Mouse (Mus musculus) liver, postnatal 0 days (tissue): ENCODE data around the gene Ppp4r3a. TPM values are rescaled to one million over a fixed set of nuclear protein-coding genes. Genes with fewer than 3 reads are reported as not detected.

Source experiments
- ATAC-seq: fragments of 200-750 bp; cut with Nextera tagmentation; 2 replicates; pipeline ENCODE4 v1.8.0; 2017; ENCODE audit warnings: mild to moderate bottlenecking, moderate library complexity
- DNase-seq: peaks from one replicate; pipeline ENCODE4 v3.0.0-alpha.2; 2016
- H3K27ac ChIP-seq: fragments of 300-500 bp; sonication (generic); 2 replicates; pipeline ENCODE4 v1.5.1; 2014; ENCODE audit warnings: antibody characterized with exemption, moderate library complexity, mild to moderate bottlenecking, low read depth
- H3K27me3 ChIP-seq: fragments of 300-500 bp; sonication (generic); 2 replicates; pipeline ENCODE4 v1.6.1; 2014; ENCODE audit warnings: low read length, control low read depth, mixed read lengths; ENCODE audit not compliant: insufficient read depth
- H3K36me3 ChIP-seq: fragments of 300-500 bp; sonication (generic); replicated peaks from 2 replicates; pipeline ENCODE4 v1.6.1; 2014; ENCODE audit warnings: mild to moderate bottlenecking, control low read depth, low read length, moderate library complexity, mixed read lengths; ENCODE audit not compliant: insufficient read depth
- H3K4me1 ChIP-seq: fragments of 300-500 bp; sonication (generic); 2 replicates; pipeline ENCODE4 v1.6.1; 2014; ENCODE audit warnings: antibody characterized with exemption, mild to moderate bottlenecking, control low read depth; ENCODE audit not compliant: insufficient read depth
- H3K4me2 ChIP-seq: fragments of 300-500 bp; sonication (generic); 2 replicates; pipeline ENCODE4 v1.6.1; 2014; ENCODE audit warnings: low read depth, mild to moderate bottlenecking, low read length, moderate library complexity, mixed read lengths
- H3K4me3 ChIP-seq: fragments of 300-500 bp; sonication (generic); 2 replicates; pipeline ENCODE4 v1.5.1; 2014; ENCODE audit warnings: low read depth, low read length
- H3K9ac ChIP-seq: fragments of 300-500 bp; sonication (generic); replicated peaks from 2 replicates; pipeline ENCODE4 v1.6.1; 2014; ENCODE audit warnings: mild to moderate bottlenecking, moderate library complexity
- H3K9me3 ChIP-seq: fragments of 300-500 bp; sonication (generic); 2 replicates; pipeline ENCODE4 v1.6.1; 2016; ENCODE audit warnings: mild to moderate bottlenecking, control low read depth, low read length, mixed read lengths
- CTCF ChIP-seq: sonication (generic); IDR thresholded peaks from 2 replicates; pipeline ENCODE4 v1.5.1; 2016; ENCODE audit warnings: antibody characterized with exemption, low read depth
- EP300 ChIP-seq: IDR thresholded peaks from 2 replicates; pipeline ENCODE4 v1.6.1; 2016; ENCODE audit warnings: antibody characterized with exemption, low read depth, mild to moderate bottlenecking
- WGBS: fragments of 180-500 bp; shearing (Covaris S2); extraction: QIAGEN DNeasy Blood & Tissue Kit; methylation state at CpG from one replicate; pipeline ENCODE4 v1.1.7; 2014; ENCODE audit not compliant: insufficient replicate concordance; 5-methylcytosine and 5-hydroxymethylcytosine counted together
- polyA plus RNA-seq: library from polyadenylated mRNA; unstranded; fragments of >200 nt; fragmentation: Nextera tagmentation; extraction: Ambion mirVana; gene quantifications from 2 replicates; pipeline ENCODE4 v1.2.1, GENCODE M21; 2015

Gene Ppp4r3a
- polyA plus RNA-seq, 1 experiment from 2014 or later = 14.1 TPM

DNA sequence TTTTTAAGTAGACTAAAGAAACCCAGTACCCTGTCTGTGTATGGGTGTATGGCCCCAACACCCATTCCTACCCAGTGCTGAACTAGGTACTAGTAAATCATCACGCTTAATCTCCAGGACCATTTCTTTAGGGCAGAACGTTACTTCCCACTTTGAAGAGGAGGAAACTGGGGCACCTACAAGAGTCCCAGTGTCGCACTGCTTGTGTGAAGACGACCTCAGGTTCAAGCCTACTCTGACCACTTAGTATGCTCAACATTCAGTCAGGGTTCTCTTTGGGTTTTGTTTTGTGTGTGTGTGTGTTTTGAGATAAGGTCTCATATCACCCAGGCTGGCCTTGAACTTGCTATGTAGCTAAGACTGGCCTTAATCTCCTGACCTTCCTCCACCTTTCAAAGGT is 57.5 kb downstream of the Ppp4r3a start:
- ATAC-seq (no peak), DNase-seq (no peak)
- Histone ChIP-seq H3K4me2 (peak overlapping the region; percentile 100), H3K27me3 (no peaks in the 10 kb centered on the region), H3K9me3 (no peaks in the 10 kb centered on the region), H3K36me3 (0 out of 2 replicates have a peak, but pooled peaks cover 5% of the 10 kb centered on the region), H3K4me1 (peaks cover 43% of the 10 kb centered on the region), H3K9ac (no peak overlapping the region; the same call in 1 of the 2 replicates), H3K27ac (peak overlapping the region; percentile 70), H3K4me3 (peak overlapping the region; percentile 90)
- 34% methylated on average over 4 of the region's 4 CpGs for WGBS
- no peak for TF ChIP-seq CTCF
- TF ChIP-seq EP300 = no peak

DNA sequence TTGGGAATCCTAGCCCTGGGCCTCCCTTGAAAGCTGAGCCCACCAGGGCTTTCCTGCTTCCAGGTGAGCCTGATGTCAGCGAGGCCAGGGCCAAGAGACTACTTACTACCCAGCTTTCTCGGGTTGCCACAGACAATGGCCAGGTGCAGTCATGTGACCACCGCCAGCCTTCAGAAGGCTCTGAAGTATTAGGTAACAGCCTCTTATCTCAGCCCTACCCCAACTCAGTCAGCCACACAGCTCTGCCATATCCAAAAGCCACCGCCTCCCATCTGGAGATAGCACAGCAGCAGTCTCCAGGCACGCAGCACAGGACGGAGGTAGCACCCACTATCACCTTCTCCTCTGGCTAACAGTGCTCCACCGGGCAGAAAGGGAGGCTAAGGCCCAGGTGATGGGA is 58.1 kb downstream of the Ppp4r3a start:
- Histone ChIP-seq H3K4me1 (peaks cover 43% of the 10 kb centered on the region), H3K27me3 (no peaks in the 10 kb centered on the region), H3K27ac (peak overlapping the region; percentile 70), H3K9me3 (no peaks in the 10 kb centered on the region), H3K4me3 (peak overlapping the region; percentile 90), H3K4me2 (peak overlapping the region; percentile 100), H3K9ac (peak overlapping the region; percentile 58), H3K36me3 (peaks cover 5% of the 10 kb centered on the region; the same call in 1 of the 2 replicates)
- ATAC-seq (peak; percentile 34), DNase-seq (peak; percentile 53)
- TF ChIP-seq EP300 = 0 out of 2 replicates have a peak, but pooled peaks have one; percentile 27
- no peak for TF ChIP-seq CTCF
- 28% methylated on average over 7 of the region's 7 CpGs for WGBS

DNA sequence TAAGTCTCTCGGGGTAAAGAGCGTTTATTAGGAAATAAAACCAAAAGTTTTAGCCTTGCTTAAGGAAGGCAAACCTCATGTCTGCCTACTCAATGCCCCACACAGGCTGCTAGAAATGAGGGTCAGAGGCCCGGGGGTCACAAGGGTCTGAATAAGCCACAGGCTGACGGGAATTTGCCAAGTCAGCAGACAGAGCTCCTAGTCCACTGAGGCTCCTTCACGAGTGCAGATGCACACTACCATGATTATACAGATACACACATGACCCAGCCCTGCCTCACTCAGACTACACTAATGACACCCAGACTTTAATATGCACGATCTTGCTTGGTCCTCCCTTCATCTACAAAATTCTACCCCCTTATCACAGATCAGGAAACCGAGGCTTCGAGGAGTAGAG is 58.7 kb downstream of the Ppp4r3a start:
- DNase-seq (no peak), ATAC-seq (no peak)
- Histone ChIP-seq H3K27me3 (no peaks in the 10 kb centered on the region), H3K4me3 (peak overlapping the region; percentile 90), H3K4me2 (peak overlapping the region; percentile 100), H3K36me3 (peaks cover 5% of the 10 kb centered on the region; the same call in 1 of the 2 replicates), H3K9ac (0 out of 2 replicates have a peak overlapping the region, but pooled peaks have one; percentile 58), H3K4me1 (peaks cover 43% of the 10 kb centered on the region), H3K27ac (0 out of 2 replicates have a peak overlapping the region, but pooled peaks have one; percentile 70), H3K9me3 (no peaks in the 10 kb centered on the region)
- TF ChIP-seq CTCF = no peak
- no peak for TF ChIP-seq EP300
- WGBS = 57% methylated on average over 8 of the region's 8 CpGs

DNA sequence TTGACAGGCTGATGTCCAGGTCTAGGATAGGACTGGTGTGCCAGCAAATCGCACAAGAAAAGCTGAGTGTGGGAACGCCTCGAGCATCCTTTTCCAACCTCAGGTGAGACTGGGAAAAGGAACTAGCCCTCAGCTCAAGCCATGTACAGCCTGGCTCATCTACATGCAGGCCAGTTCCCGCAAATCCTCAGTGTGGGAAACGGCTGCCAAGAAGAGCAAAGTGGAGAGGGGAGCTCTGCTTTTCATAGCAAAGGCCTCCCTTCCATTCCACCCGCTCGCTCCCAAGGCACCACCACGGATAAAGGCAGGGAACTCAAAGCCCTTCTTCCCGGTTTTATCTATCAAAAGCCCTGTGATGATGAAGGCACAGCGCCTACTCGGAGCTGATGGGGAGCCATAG is 60.4 kb downstream of the Ppp4r3a start:
- WGBS = 84% methylated on average over 11 of the region's 11 CpGs
- Histone ChIP-seq H3K4me3 (no peak overlapping the region), H3K9me3 (no peaks in the 10 kb centered on the region), H3K4me2 (no peak overlapping the region), H3K27ac (no peak overlapping the region), H3K9ac (no peak overlapping the region), H3K36me3 (peaks cover 5% of the 10 kb centered on the region; the same call in 1 of the 2 replicates), H3K4me1 (peaks cover 50% of the 10 kb centered on the region), H3K27me3 (no peaks in the 10 kb centered on the region)
- DNase-seq (no peak), ATAC-seq (no peak)
- TF ChIP-seq CTCF = no peak
- no peak for TF ChIP-seq EP300

DNA sequence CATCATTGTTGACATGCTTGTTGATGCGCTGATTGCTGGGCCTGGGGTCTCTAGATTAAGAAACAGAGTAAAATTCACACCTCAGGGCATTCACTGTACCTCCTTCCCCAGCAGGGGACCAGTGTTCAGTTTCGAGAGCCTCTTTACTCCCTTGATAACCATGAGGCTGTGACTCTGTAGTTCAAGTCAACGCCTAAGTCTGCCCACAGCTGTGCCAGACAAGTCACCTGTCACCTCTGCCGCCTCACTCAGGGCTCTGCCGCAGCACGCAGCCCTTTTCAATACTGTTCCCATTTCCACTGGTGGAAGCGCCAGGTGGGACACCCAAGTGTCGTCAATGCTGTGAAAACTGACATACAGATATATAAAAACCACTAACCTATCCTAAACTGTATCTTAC is 61.1 kb downstream of the Ppp4r3a start:
- Histone ChIP-seq H3K4me1 (peaks cover 54% of the 10 kb centered on the region), H3K4me3 (no peak overlapping the region), H3K27ac (no peak overlapping the region), H3K9ac (no peak overlapping the region), H3K27me3 (no peaks in the 10 kb centered on the region), H3K36me3 (peaks cover 5% of the 10 kb centered on the region; the same call in 1 of the 2 replicates), H3K9me3 (no peaks in the 10 kb centered on the region), H3K4me2 (no peak overlapping the region)
- no peak for TF ChIP-seq EP300
- no peak for TF ChIP-seq CTCF
- no peak for ATAC-seq
- 87% methylated on average over 8 of the region's 8 CpGs for WGBS
- no peak for DNase-seq

DNA sequence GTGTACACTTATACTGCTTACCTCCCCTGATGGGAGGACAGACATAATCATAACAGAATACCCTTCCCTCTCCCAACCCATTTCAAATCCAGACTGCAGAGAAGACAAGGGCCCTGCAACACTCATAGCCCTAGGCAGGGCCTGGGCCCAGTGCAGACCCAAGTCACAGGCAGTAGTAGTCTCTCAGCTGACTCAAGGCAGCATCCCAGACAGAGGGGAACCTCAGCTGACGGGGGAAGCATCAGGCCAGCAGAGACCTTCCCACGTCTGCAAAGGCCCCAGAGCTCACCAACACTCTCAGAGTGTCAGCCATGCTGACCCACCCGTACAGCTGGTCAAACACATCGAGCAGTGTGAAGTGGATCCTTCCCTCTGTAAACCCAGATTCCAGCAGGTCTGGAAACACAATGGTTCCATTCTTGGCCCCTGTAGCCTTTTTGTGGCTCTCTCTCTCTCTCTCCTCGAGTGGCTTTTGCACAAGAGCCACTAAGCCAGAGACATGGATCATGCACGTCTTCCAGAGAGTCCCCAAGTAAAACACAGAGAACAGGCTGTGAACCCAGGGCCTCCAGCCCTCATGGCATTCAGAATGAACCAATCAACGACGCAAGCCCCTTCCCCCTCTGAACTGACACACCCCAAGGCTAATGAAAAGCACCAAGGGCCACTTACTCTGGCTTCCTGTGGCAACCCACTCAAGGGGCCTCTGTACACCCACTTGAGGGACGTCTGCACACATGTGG is 61.8 kb downstream of the Ppp4r3a start:
- Histone ChIP-seq H3K4me3 (no peak overlapping the region), H3K27ac (no peak overlapping the region), H3K4me2 (no peak overlapping the region), H3K4me1 (peaks cover 54% of the 10 kb centered on the region), H3K9ac (no peak overlapping the region), H3K36me3 (peaks cover 5% of the 10 kb centered on the region; the same call in 1 of the 2 replicates), H3K27me3 (no peaks in the 10 kb centered on the region), H3K9me3 (no peaks in the 10 kb centered on the region)
- TF ChIP-seq EP300 = no peak
- TF ChIP-seq CTCF = no peak
- DNase-seq = no peak
- 82% methylated on average over 9 of the region's 9 CpGs for WGBS
- no peak for ATAC-seq
